Mouse (Mus musculus) neural tube, embryonic 14.5 days (tissue): ENCODE results near the gene Axdnd1. TPM values are rescaled to one million over a fixed set of nuclear protein-coding genes. Genes with fewer than 3 reads are reported as not detected.
A peak's percentile ranks its signal among the peaks of the same experiment; 100 is the strongest.

Experiments
- ATAC-seq: fragments of 200-750 bp; cut with Nextera tagmentation; 2 replicates; pipeline ENCODE4 v1.8.0; 2017; ENCODE audit warnings: low read depth, mild to moderate bottlenecking, moderate TSS enrichment, moderate library complexity
- H3K27ac ChIP-seq: fragments of 300-500 bp; sonication (generic); 2 replicates; pipeline ENCODE4 v1.5.1; 2014; ENCODE audit warnings: low read depth, mild to moderate bottlenecking, control low read depth, low read length, moderate library complexity, mixed read lengths
- H3K27me3 ChIP-seq: fragments of 300-500 bp; sonication (generic); 2 replicates; pipeline ENCODE4 v1.6.1; 2014; ENCODE audit warnings: low read length; ENCODE audit not compliant: control insufficient read depth, insufficient read depth
- H3K36me3 ChIP-seq: fragments of 300-500 bp; sonication (generic); 2 replicates; pipeline ENCODE4 v1.6.1; 2014; ENCODE audit warnings: low read length, mixed read lengths; ENCODE audit not compliant: control insufficient read depth, insufficient read depth
- H3K4me1 ChIP-seq: fragments of 300-500 bp; sonication (generic); 2 replicates; pipeline ENCODE4 v1.6.1; 2014; ENCODE audit warnings: low read length; ENCODE audit not compliant: control insufficient read depth, insufficient read depth
- H3K4me2 ChIP-seq: fragments of 300-500 bp; sonication (generic); 2 replicates; pipeline ENCODE4 v1.6.1; 2014; ENCODE audit warnings: mild to moderate bottlenecking, low read depth, low read length, control low read depth
- H3K4me3 ChIP-seq: fragments of 300-500 bp; sonication (generic); 2 replicates; pipeline ENCODE4 v1.5.1; 2014; ENCODE audit warnings: low read depth, low read length, control low read depth, mixed read lengths
- H3K9ac ChIP-seq: fragments of 300-500 bp; sonication (generic); replicated peaks from 2 replicates; pipeline ENCODE4 v1.6.1; 2014; ENCODE audit warnings: low read depth, mild to moderate bottlenecking, control low read depth, low read length, mixed read lengths
- H3K9me3 ChIP-seq: fragments of 300-500 bp; sonication (generic); 2 replicates; pipeline ENCODE4 v1.6.1; 2016; ENCODE audit warnings: low read length; ENCODE audit not compliant: control insufficient read depth
- WGBS: fragments of 180-500 bp; shearing (Covaris S2); extraction: QIAGEN DNeasy Blood & Tissue Kit; methylation state at CpG from one replicate; pipeline ENCODE4 v1.1.7; 2014; 5-methylcytosine and 5-hydroxymethylcytosine counted together
- polyA plus RNA-seq: library from polyadenylated mRNA; unstranded; fragments of >200 nt; fragmentation: Nextera tagmentation; extraction: Ambion mirVana; gene quantifications from 2 replicates; pipeline ENCODE4 v1.2.1, GENCODE M21; 2014

The Axdnd1 gene
- 0.19 and 0.35 TPM in 2 replicates for polyA plus RNA-seq

GRCm38 (mm10) chr1:156420671-156421297 lies at the start of gene Axdnd1:
Gene Axdnd1, minus strand, starts transcription at chr1:156421159.
- H3K4me1 ChIP-seq, result no peaks in the 10 kb centered on the region
- H3K9ac ChIP-seq, result peak within 1 kb of the TSS; percentile 32
- under 1% methylated on average over 43 of the region's 44 CpGs for WGBS
- H3K27ac ChIP-seq, result no peak within 1 kb of the TSS
- H3K9me3 ChIP-seq, result no peaks in the 10 kb centered on the region
- peak within 1 kb of the TSS; percentile 64 for H3K4me2 ChIP-seq
- H3K27me3 ChIP-seq, result no peaks in the 10 kb centered on the region
- peak; percentile 98 for ATAC-seq
- peak within 1 kb of the TSS; percentile 44 for H3K4me3 ChIP-seq
- no peaks in the 10 kb centered on the region for H3K36me3 ChIP-seq

- 0 out of 2 replicates have a peak, but pooled peaks cover 6% of the 10 kb centered on the region for H3K4me1 ChIP-seq
- no peak overlapping the region for H3K4me3 ChIP-seq
These were observed 49.6 kb upstream of the Axdnd1 start for GRCm38 (mm10) chr1:156470557-156470956.

GRCm38 (mm10) chr1:156468576-156468975 lies 47.6 kb upstream of the Axdnd1 start:
- Histone ChIP-seq H3K4me1 (0 out of 2 replicates have a peak, but pooled peaks cover 6% of the 10 kb centered on the region), H3K27me3 (no peaks in the 10 kb centered on the region), H3K4me2 (no peak overlapping the region), H3K36me3 (no peaks in the 10 kb centered on the region), H3K27ac (no peak overlapping the region), H3K9ac (no peak overlapping the region), H3K4me3 (no peak overlapping the region), H3K9me3 (no peaks in the 10 kb centered on the region)
- WGBS, result 90% methylated on average over 3 of the region's 3 CpGs
- ATAC-seq, result no peak

More at GRCm38 (mm10) chr1:156470557-156470956, 49.6 kb upstream of the Axdnd1 start:
- no peaks in the 10 kb centered on the region for H3K9me3 ChIP-seq
- no peak overlapping the region for H3K27ac ChIP-seq
- WGBS, result 84% methylated on average over 7 of the region's 7 CpGs
- H3K27me3 ChIP-seq, result no peaks in the 10 kb centered on the region
- H3K9ac ChIP-seq, result no peak overlapping the region
- no peaks in the 10 kb centered on the region for H3K36me3 ChIP-seq
- no peak overlapping the region for H3K4me2 ChIP-seq
- no peak for ATAC-seq

GRCm38 (mm10) chr1:156467655-156468255 lies 46.8 kb upstream of the Axdnd1 start:
- H3K27me3 ChIP-seq, result no peaks in the 10 kb centered on the region
- H3K27ac ChIP-seq, result no peak overlapping the region
- H3K36me3 ChIP-seq, result no peaks in the 10 kb centered on the region
- H3K4me3 ChIP-seq, result no peak overlapping the region
- WGBS, result 70% methylated on average over 12 of the region's 12 CpGs
- ATAC-seq, result no peak
- no peak overlapping the region for H3K4me2 ChIP-seq
- H3K9ac ChIP-seq, result no peak overlapping the region
- no peaks in the 10 kb centered on the region for H3K4me1 ChIP-seq
- no peaks in the 10 kb centered on the region for H3K9me3 ChIP-seq

GRCm38 (mm10) chr1:156464963-156465362 lies 44.0 kb upstream of the Axdnd1 start:
- H3K27ac ChIP-seq, result no peak overlapping the region
- H3K9me3 ChIP-seq, result no peaks in the 10 kb centered on the region
- H3K36me3 ChIP-seq, result no peaks in the 10 kb centered on the region
- H3K4me1 ChIP-seq, result no peaks in the 10 kb centered on the region
- H3K27me3 ChIP-seq, result no peaks in the 10 kb centered on the region
- WGBS, result 88% methylated on average over 9 of the region's 9 CpGs
- no peak overlapping the region for H3K9ac ChIP-seq
- no peak overlapping the region for H3K4me3 ChIP-seq
- no peak for ATAC-seq
- no peak overlapping the region for H3K4me2 ChIP-seq

- 93% methylated on average over 8 of the region's 8 CpGs for WGBS
- H3K27me3 ChIP-seq, result no peaks in the 10 kb centered on the region
- no peaks in the 10 kb centered on the region for H3K36me3 ChIP-seq
- ATAC-seq, result no peak
- H3K9ac ChIP-seq, result no peak overlapping the region
- no peaks in the 10 kb centered on the region for H3K9me3 ChIP-seq
- H3K27ac ChIP-seq, result no peak overlapping the region
- H3K4me1 ChIP-seq, result no peaks in the 10 kb centered on the region
- H3K4me3 ChIP-seq, result no peak overlapping the region
- no peak overlapping the region for H3K4me2 ChIP-seq
These were observed 43.3 kb upstream of the Axdnd1 start for GRCm38 (mm10) chr1:156463981-156464853.

GRCm38 (mm10) chr1:156462273-156462991 lies 41.5 kb upstream of the Axdnd1 start:
- no peak for ATAC-seq
- Histone ChIP-seq H3K9ac (no peak overlapping the region), H3K27ac (no peak overlapping the region), H3K9me3 (no peaks in the 10 kb centered on the region), H3K27me3 (no peaks in the 10 kb centered on the region), H3K36me3 (no peaks in the 10 kb centered on the region), H3K4me1 (no peaks in the 10 kb centered on the region), H3K4me2 (no peak overlapping the region), H3K4me3 (no peak overlapping the region)
- WGBS, result 84% methylated on average over 12 of the region's 12 CpGs

GRCm38 (mm10) chr1:156461036-156461435 lies 40.1 kb upstream of the Axdnd1 start:
- no peak for ATAC-seq
- WGBS, result 92% methylated on average over 6 of the region's 6 CpGs
- H3K27ac ChIP-seq, result no peak overlapping the region

More at GRCm38 (mm10) chr1:156461036-156461435, 40.1 kb upstream of the Axdnd1 start:
- Histone ChIP-seq H3K36me3 (no peaks in the 10 kb centered on the region), H3K9ac (no peak overlapping the region), H3K4me3 (no peak overlapping the region), H3K9me3 (no peaks in the 10 kb centered on the region), H3K4me1 (no peaks in the 10 kb centered on the region), H3K4me2 (no peak overlapping the region), H3K27me3 (no peaks in the 10 kb centered on the region)
